Mouse (Mus musculus) hindbrain, postnatal 0 days (tissue): ENCODE measurements around the gene Glp1r. TPM values are rescaled to one million over a fixed set of nuclear protein-coding genes. Genes with fewer than 3 reads are reported as not detected.

Source experiments
- ATAC-seq: fragments of 200-750 bp; cut with Nextera tagmentation; 2 replicates; pipeline ENCODE4 v1.8.0; 2017; ENCODE audit warnings: mild to moderate bottlenecking, moderate TSS enrichment, moderate library complexity
- DNase-seq: peaks from one replicate; pipeline ENCODE4 v3.0.0-alpha.2; 2015; ENCODE audit warnings: low spot score
- H3K27ac ChIP-seq: fragments of 300-500 bp; sonication (generic); 2 replicates; pipeline ENCODE4 v1.5.1; 2014; ENCODE audit warnings: mild to moderate bottlenecking
- H3K27me3 ChIP-seq: fragments of 300-500 bp; sonication (generic); 2 replicates; pipeline ENCODE4 v1.6.1; 2014; ENCODE audit warnings: low read length, mixed read lengths; ENCODE audit not compliant: insufficient read depth
- H3K36me3 ChIP-seq: fragments of 300-500 bp; sonication (generic); 2 replicates; pipeline ENCODE4 v1.6.1; 2014; ENCODE audit warnings: low read length, mixed read lengths; ENCODE audit not compliant: insufficient read depth
- H3K4me1 ChIP-seq: fragments of 300-500 bp; sonication (generic); 2 replicates; pipeline ENCODE4 v1.6.1; 2014; ENCODE audit warnings: antibody characterized with exemption, low read length, mixed read lengths; ENCODE audit not compliant: insufficient read depth
- H3K4me2 ChIP-seq: fragments of 300-500 bp; sonication (generic); 2 replicates; pipeline ENCODE4 v1.6.1; 2014; ENCODE audit warnings: low read depth, mild to moderate bottlenecking, low read length, moderate library complexity, mixed read lengths
- H3K4me3 ChIP-seq: fragments of 300-500 bp; sonication (generic); 2 replicates; pipeline ENCODE4 v1.5.1; 2014; ENCODE audit warnings: low read length
- H3K9ac ChIP-seq: fragments of 300-500 bp; sonication (generic); replicated peaks from 2 replicates; pipeline ENCODE4 v1.6.1; 2014; ENCODE audit warnings: mild to moderate bottlenecking, low read length, moderate library complexity, mixed read lengths
- H3K9me3 ChIP-seq: fragments of 300-500 bp; sonication (generic); 2 replicates; pipeline ENCODE4 v1.6.1; 2016; ENCODE audit warnings: low read length, mixed read lengths
- CTCF ChIP-seq: IDR thresholded peaks from 2 replicates; pipeline ENCODE4 v1.5.1; 2016; ENCODE audit warnings: antibody characterized with exemption, control low read depth, low read depth
- WGBS: fragments of 180-500 bp; shearing (Covaris S2); extraction: QIAGEN DNeasy Blood & Tissue Kit; methylation state at CpG from one replicate; pipeline ENCODE4 v1.1.7; 2014; 5-methylcytosine and 5-hydroxymethylcytosine counted together
- polyA plus RNA-seq: library from polyadenylated mRNA; unstranded; fragments of >200 nt; fragmentation: Nextera tagmentation; extraction: Ambion mirVana; gene quantifications from 2 replicates; pipeline ENCODE4 v1.2.1, GENCODE M21; 2015
- total RNA-seq: library from RNA; depleted of rRNA; stranded (reverse); fragments of >200 nt; gene quantifications from 2 replicates; pipeline ENCODE4 v1.2.3, GENCODE M21; 2014

The Glp1r gene
- total and polyA plus RNA-seq, 2 experiments from 2014 or later: 0.83 to 2.8 TPM

GRCm38 (mm10) chr17:30910866-30911731, 9.5 kb downstream of the Glp1r start:
- Histone ChIP-seq H3K4me2 (no peak overlapping the region), H3K4me1 (no peaks in the 10 kb centered on the region), H3K9ac (no peak overlapping the region), H3K36me3 (no peaks in the 10 kb centered on the region), H3K27me3 (no peaks in the 10 kb centered on the region), H3K9me3 (no peaks in the 10 kb centered on the region), H3K4me3 (no peak overlapping the region), H3K27ac (no peak overlapping the region)
- DNase-seq: no peak
- 56% methylated on average over 27 of the region's 27 CpGs for WGBS
- no peak for ATAC-seq
- no peak for TF ChIP-seq CTCF

GRCm38 (mm10) chr17:30911732-30912088, 10.1 kb downstream of the Glp1r start:
- Histone ChIP-seq H3K27me3 (no peaks in the 10 kb centered on the region), H3K4me2 (no peak overlapping the region), H3K4me3 (no peak overlapping the region), H3K27ac (no peak overlapping the region), H3K9me3 (no peaks in the 10 kb centered on the region), H3K36me3 (no peaks in the 10 kb centered on the region), H3K4me1 (no peaks in the 10 kb centered on the region), H3K9ac (no peak overlapping the region)
- 54% methylated on average over 8 of the region's 8 CpGs for WGBS
- ATAC-seq (no peak), DNase-seq (no peak)
- no peak for TF ChIP-seq CTCF

DNA sequence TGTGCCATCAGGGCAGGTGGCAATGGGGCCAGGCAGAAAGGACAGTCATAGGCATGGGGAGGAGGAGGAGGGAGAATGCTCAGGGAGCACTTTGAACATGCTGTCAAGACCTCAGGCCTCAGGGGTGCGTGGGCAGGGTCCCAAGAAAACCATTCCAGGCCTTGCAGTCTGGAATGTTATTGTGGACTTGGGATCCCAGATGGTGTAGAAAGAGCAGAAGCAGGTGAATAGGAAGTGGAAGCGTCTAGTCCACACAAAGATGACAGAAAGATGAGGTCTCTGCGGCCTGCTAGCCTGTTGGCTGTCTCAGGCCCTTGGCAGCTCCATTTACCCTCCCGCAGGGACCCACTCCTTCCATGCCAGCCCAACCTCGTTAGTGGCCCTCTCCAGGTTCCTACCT, 10.9 kb downstream of the Glp1r start:
- Histone ChIP-seq H3K9ac (no peak overlapping the region), H3K4me1 (no peaks in the 10 kb centered on the region), H3K27me3 (no peaks in the 10 kb centered on the region), H3K4me3 (no peak overlapping the region), H3K27ac (no peak overlapping the region), H3K36me3 (no peaks in the 10 kb centered on the region), H3K9me3 (no peaks in the 10 kb centered on the region), H3K4me2 (no peak overlapping the region)
- DNase-seq: no peak
- 83% methylated on average over 5 of the region's 5 CpGs for WGBS
- no peak for ATAC-seq
- TF ChIP-seq CTCF: no peak

DNA sequence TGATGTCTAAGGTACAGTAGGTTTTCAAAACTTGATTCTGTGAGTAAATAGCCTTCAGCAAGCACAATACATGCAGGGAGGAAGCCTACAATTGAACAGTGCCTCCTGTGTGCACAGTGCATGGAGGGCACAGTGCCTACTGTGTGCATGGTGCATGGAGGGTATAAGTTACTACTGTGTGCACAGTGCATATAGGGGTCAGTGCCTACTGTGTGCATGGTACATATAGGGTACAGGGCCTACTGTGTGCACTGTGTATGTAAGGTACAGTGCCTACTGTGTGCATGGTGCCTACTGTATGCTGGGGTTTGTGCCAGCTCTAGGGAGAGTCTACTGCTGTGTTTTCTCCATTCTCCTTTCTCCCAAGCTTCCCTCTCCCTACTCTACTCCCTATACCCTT, 12.6 kb downstream of the Glp1r start:
- Histone ChIP-seq H3K9me3 (no peaks in the 10 kb centered on the region), H3K4me1 (no peaks in the 10 kb centered on the region), H3K36me3 (no peaks in the 10 kb centered on the region), H3K27me3 (no peaks in the 10 kb centered on the region), H3K4me2 (no peak overlapping the region), H3K4me3 (no peak overlapping the region), H3K27ac (no peak overlapping the region), H3K9ac (no peak overlapping the region)
- no peak for DNase-seq
- TF ChIP-seq CTCF: no peak
- no peak for ATAC-seq

- Histone ChIP-seq H3K36me3 (no peaks in the 10 kb centered on the region), H3K9ac (no peak overlapping the region), H3K9me3 (no peaks in the 10 kb centered on the region), H3K4me2 (no peak overlapping the region), H3K27ac (no peak overlapping the region), H3K4me3 (no peak overlapping the region), H3K27me3 (no peaks in the 10 kb centered on the region), H3K4me1 (no peaks in the 10 kb centered on the region)
- peak; percentile 26; the same call in 1 of the 2 replicates for TF ChIP-seq CTCF
- DNase-seq (peak; percentile 32), ATAC-seq (no peak)
- 60% methylated on average over 4 of the region's 4 CpGs for WGBS
Observed at GRCm38 (mm10) chr17:30923566-30923965, 21.9 kb downstream of the Glp1r start.

- no peaks in the 10 kb centered on the region for H3K9me3 ChIP-seq
- TF ChIP-seq CTCF: no peak
- no peak overlapping the region for H3K27ac ChIP-seq
- H3K27me3 ChIP-seq: no peaks in the 10 kb centered on the region
- H3K4me3 ChIP-seq: no peak overlapping the region
- no peak overlapping the region for H3K9ac ChIP-seq
- ATAC-seq (no peak), DNase-seq (no peak)
- 0 out of 2 replicates have a peak, but pooled peaks cover 5% of the 10 kb centered on the region for H3K4me1 ChIP-seq
- H3K36me3 ChIP-seq: no peaks in the 10 kb centered on the region
- no peak overlapping the region for H3K4me2 ChIP-seq
- WGBS: 85% methylated on average over 7 of the region's 7 CpGs
Observed at GRCm38 (mm10) chr17:30930827-30931226, 29.2 kb downstream of the Glp1r start.

- 88% methylated on average over 5 of the region's 5 CpGs for WGBS
- ATAC-seq: no peak
- TF ChIP-seq CTCF: no peak
Observed at GRCm38 (mm10) chr17:30932836-30933235, 31.2 kb downstream of the Glp1r start.

More at GRCm38 (mm10) chr17:30932836-30933235, 31.2 kb downstream of the Glp1r start:
- Histone ChIP-seq H3K36me3 (no peaks in the 10 kb centered on the region), H3K9ac (no peak overlapping the region), H3K4me2 (no peak overlapping the region), H3K27me3 (no peaks in the 10 kb centered on the region), H3K4me3 (no peak overlapping the region), H3K27ac (no peak overlapping the region), H3K9me3 (no peaks in the 10 kb centered on the region), H3K4me1 (0 out of 2 replicates have a peak, but pooled peaks cover 5% of the 10 kb centered on the region)
- DNase-seq: no peak
